Mouse (Mus musculus): ENCODE data around the gene Rerg.

Rerg gene

GRCm38 (mm10) chr6:137170226-137170625, at the start of gene Rerg:
Rerg (minus strand) TSS chr6:137170497.
- DNase-seq: no peak

- no peak for DNase-seq
Observed at GRCm38 (mm10) chr6:137217841-137218463, 47.7 kb upstream of the Rerg start.

GRCm38 (mm10) chr6:137211441-137211840, 41.1 kb upstream of the Rerg start:
- no peak for DNase-seq

- no peak for DNase-seq
Observed at GRCm38 (mm10) chr6:137210991-137211390, 40.7 kb upstream of the Rerg start.

- DNase-seq: peak; percentile 33
Observed at GRCm38 (mm10) chr6:137209992-137210391, 39.7 kb upstream of the Rerg start.

GRCm38 (mm10) chr6:137207126-137207525, 36.8 kb upstream of the Rerg start:
- DNase-seq: no peak

- DNase-seq: no peak
Observed at GRCm38 (mm10) chr6:137205662-137206400, 35.5 kb upstream of the Rerg start.

GRCm38 (mm10) chr6:137202661-137203060, 32.4 kb upstream of the Rerg start:
- DNase-seq: no peak

- DNase-seq: no peak
Observed at GRCm38 (mm10) chr6:137201578-137201977, 31.3 kb upstream of the Rerg start.

GRCm38 (mm10) chr6:137201166-137201565, 30.9 kb upstream of the Rerg start:
- DNase-seq: no peak

- DNase-seq: no peak
Observed at GRCm38 (mm10) chr6:137192063-137192462, 21.8 kb upstream of the Rerg start.

- DNase-seq: no peak
Observed at GRCm38 (mm10) chr6:137191026-137191425, 20.7 kb upstream of the Rerg start.

- DNase-seq: no peak
Observed at GRCm38 (mm10) chr6:137190577-137190976, 20.3 kb upstream of the Rerg start.

- no peak for DNase-seq
Observed at GRCm38 (mm10) chr6:137188375-137188926, 18.2 kb upstream of the Rerg start.

GRCm38 (mm10) chr6:137187426-137187825, 17.1 kb upstream of the Rerg start:
- DNase-seq: no peak

GRCm38 (mm10) chr6:137180636-137181035, 10.3 kb upstream of the Rerg start:
- DNase-seq: no peak

GRCm38 (mm10) chr6:137180115-137180514, 9.8 kb upstream of the Rerg start:
- no peak for DNase-seq

- DNase-seq: no peak
Observed at GRCm38 (mm10) chr6:137179026-137179425, 8.7 kb upstream of the Rerg start.

GRCm38 (mm10) chr6:137170646-137171045, 349 bp upstream of the Rerg start:
- no peak for DNase-seq

GRCm38 (mm10) chr6:137169171-137169968, 927 bp downstream of the Rerg start:
- DNase-seq: peak; percentile 49

- DNase-seq: no peak
Observed at GRCm38 (mm10) chr6:137166843-137167242, 3.5 kb downstream of the Rerg start.

GRCm38 (mm10) chr6:137163571-137163970, 6.7 kb downstream of the Rerg start:
- no peak for DNase-seq

GRCm38 (mm10) chr6:137163061-137163460, 7.2 kb downstream of the Rerg start:
- DNase-seq: no peak
